In the genomic region with DNA sequence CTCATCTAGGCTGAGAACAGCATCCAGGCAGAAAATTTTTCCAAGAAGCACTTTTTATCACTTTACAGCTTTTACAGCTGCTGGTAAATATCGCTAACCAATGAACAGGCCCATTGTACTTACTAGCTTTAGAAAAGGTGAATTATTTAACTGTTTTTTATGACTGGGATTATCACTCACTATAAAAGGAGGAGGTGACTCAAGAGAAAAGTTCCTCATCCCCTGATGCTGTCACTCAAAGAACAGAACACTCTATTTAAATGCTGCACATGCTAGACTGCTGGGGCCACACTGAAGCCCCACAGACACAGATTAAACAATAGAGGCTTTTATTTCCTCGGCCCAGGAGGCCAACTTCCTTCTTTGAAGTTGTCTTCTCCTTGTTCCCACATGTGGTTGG, we compare ENCODE assay signal across 24 mouse cellular contexts.
DNase-seq lines count a peak whose midpoint lies in the region; ATAC-seq and TF ChIP-seq lines count a peak whose summit lies in the region.
"Had no signal": no experiment of that assay in that cellular context is flagged by ENCODE, and none has a peak within 500 bp of the region (broad histone marks: within the 10 kb centered on the region; RNA-seq: fewer than 3 reads in every experiment).

No protein-coding gene starts in this region.

- 60% methylated on average over 2 of the region's 2 CpGs for whole genome bisulfite sequencing in forebrain, embryonic 11.5 days
- WGBS in forebrain, embryonic 15.5 days = 52% methylated on average over 2 of the region's 2 CpGs
- WGBS in stomach, embryonic 15.5 days = 58% methylated on average over 2 of the region's 2 CpGs
- whole genome bisulfite sequencing in stomach, postnatal 0 days = 61% methylated on average over 2 of the region's 2 CpGs
- 34% methylated on average over 2 of the region's 2 CpGs for WGBS in large intestine, adult 2 months
- 63% methylated on average over 2 of the region's 2 CpGs for WGBS in stomach, embryonic 16.5 days
- WGBS in midbrain, embryonic 11.5 days = 69% methylated on average over 2 of the region's 2 CpGs

- TF ChIP-seq EP300 in stomach, postnatal 0 days (optimal IDR thresholded peaks at IDR 0.05) = no peak

- H3K36me3 ChIP-seq in forebrain, embryonic 11.5 days (ENCODE audit: control insufficient read depth, insufficient read depth, low read length) = no peaks in the 10 kb centered on the region; the same call in 1 of the 2 replicates
- no peaks in the 10 kb centered on the region for H3K36me3 ChIP-seq in forebrain, embryonic 15.5 days
- no peaks in the 10 kb centered on the region for H3K36me3 ChIP-seq in stomach, embryonic 15.5 days
- no peaks in the 10 kb centered on the region for H3K36me3 ChIP-seq in stomach, postnatal 0 days (ENCODE audit: control insufficient read depth, insufficient read depth, low read length)
- 0 out of 2 replicates have a peak, but pooled peaks cover 3% of the 10 kb centered on the region for H3K36me3 ChIP-seq in stomach, embryonic 16.5 days (ENCODE audit: control insufficient read depth, insufficient read depth, low read length)
- H3K36me3 ChIP-seq in midbrain, embryonic 11.5 days (ENCODE audit: control insufficient read depth, insufficient read depth, low read length) = no peaks in the 10 kb centered on the region
- H3K36me3 ChIP-seq: heart, embryonic 15.5 days; hindbrain, embryonic 13.5 days; liver, embryonic 15.5 days; lung, embryonic 15.5 days; neural tube, embryonic 15.5 days had no signal

- H3K9me3 ChIP-seq in forebrain, embryonic 11.5 days (ENCODE audit: control insufficient read depth, low read length) = no peaks in the 10 kb centered on the region
- H3K9me3 ChIP-seq in forebrain, embryonic 15.5 days = no peaks in the 10 kb centered on the region
- H3K9me3 ChIP-seq in stomach, embryonic 15.5 days = no peaks in the 10 kb centered on the region
- no peaks in the 10 kb centered on the region for H3K9me3 ChIP-seq in stomach, postnatal 0 days (ENCODE audit: control insufficient read depth, low read length)
- no peaks in the 10 kb centered on the region for H3K9me3 ChIP-seq in stomach, embryonic 16.5 days (replicated peaks; ENCODE audit: control insufficient read depth, low read length)
- no peaks in the 10 kb centered on the region for H3K9me3 ChIP-seq in midbrain, embryonic 11.5 days (ENCODE audit: control insufficient read depth, low read length)
- H3K9me3 ChIP-seq: embryonic facial prominence, embryonic 10.5 days; heart, embryonic 15.5 days; hindbrain, embryonic 13.5 days; liver, embryonic 15.5 days; lung, embryonic 15.5 days; neural tube, embryonic 15.5 days had no signal

- H3K4me3 ChIP-seq in forebrain, embryonic 11.5 days (ENCODE audit: low read depth, low read length) = no peak overlapping the region
- no peak overlapping the region for H3K4me3 ChIP-seq in forebrain, embryonic 15.5 days
- no peak overlapping the region for H3K4me3 ChIP-seq in stomach, embryonic 15.5 days (replicated peaks)
- no peak overlapping the region for H3K4me3 ChIP-seq in stomach, postnatal 0 days (ENCODE audit: low read depth, low read length)
- no peak overlapping the region for H3K4me3 ChIP-seq in stomach, embryonic 16.5 days (replicated peaks; ENCODE audit: low read length)
- H3K4me3 ChIP-seq in midbrain, embryonic 11.5 days (ENCODE audit: low read depth, low read length) = no peak overlapping the region
- H3K4me3 ChIP-seq: embryonic facial prominence, embryonic 10.5 days; heart, embryonic 15.5 days; hindbrain, embryonic 13.5 days; liver, embryonic 15.5 days; lung, embryonic 15.5 days; neural tube, embryonic 15.5 days had no signal

- no peak for TF ChIP-seq CTCF in stomach, postnatal 0 days (IDR thresholded peaks at IDR 0.05; ENCODE audit: low read depth)

- ATAC-seq in forebrain, embryonic 11.5 days (replicated peaks; ENCODE audit: low FRiP score) = 0 out of 2 replicates have a peak, but pooled peaks have one; percentile 13
- ATAC-seq in forebrain, embryonic 15.5 days (replicated peaks) = no peak
- ATAC-seq in stomach, embryonic 15.5 days (ENCODE audit: insufficient read depth, low FRiP score, low read depth) = no peak
- ATAC-seq in stomach, postnatal 0 days (ENCODE audit: low FRiP score, low TSS enrichment) = no peak
- no peak for ATAC-seq in stomach, embryonic 16.5 days (ENCODE audit: insufficient read depth, low FRiP score)
- no peak for ATAC-seq in midbrain, embryonic 11.5 days (ENCODE audit: low FRiP score)
- ATAC-seq: midbrain, embryonic 16.5 days had no signal

- no peaks in the 10 kb centered on the region for H3K27me3 ChIP-seq in forebrain, embryonic 11.5 days (ENCODE audit: control insufficient read depth, insufficient read depth, low read length)
- H3K27me3 ChIP-seq in forebrain, embryonic 15.5 days = no peaks in the 10 kb centered on the region
- H3K27me3 ChIP-seq in stomach, embryonic 15.5 days (replicated peaks) = no peaks in the 10 kb centered on the region
- no peaks in the 10 kb centered on the region for H3K27me3 ChIP-seq in stomach, postnatal 0 days (ENCODE audit: control insufficient read depth, insufficient read depth, low read length)
- no peaks in the 10 kb centered on the region for H3K27me3 ChIP-seq in stomach, embryonic 16.5 days (ENCODE audit: control insufficient read depth, insufficient read depth, low read length)
- H3K27me3 ChIP-seq in midbrain, embryonic 11.5 days (ENCODE audit: control insufficient read depth, insufficient read depth, low read length) = no peaks in the 10 kb centered on the region
- H3K27me3 ChIP-seq: heart, embryonic 15.5 days; hindbrain, embryonic 13.5 days; liver, embryonic 15.5 days; lung, embryonic 15.5 days; neural tube, embryonic 15.5 days had no signal

- peaks cover 8% of the 10 kb centered on the region for H3K4me1 ChIP-seq in forebrain, embryonic 11.5 days (replicated peaks; ENCODE audit: control insufficient read depth, insufficient read depth, low read length)
- H3K4me1 ChIP-seq in forebrain, embryonic 15.5 days = peaks cover 18% of the 10 kb centered on the region
- H3K4me1 ChIP-seq in stomach, embryonic 15.5 days = peaks cover 19% of the 10 kb centered on the region
- H3K4me1 ChIP-seq in stomach, postnatal 0 days (replicated peaks; ENCODE audit: control insufficient read depth, insufficient read depth) = peaks cover 3% of the 10 kb centered on the region
- peaks cover 23% of the 10 kb centered on the region for H3K4me1 ChIP-seq in stomach, embryonic 16.5 days (ENCODE audit: control insufficient read depth, insufficient read depth, low read length)
- H3K4me1 ChIP-seq in midbrain, embryonic 11.5 days (ENCODE audit: control insufficient read depth, insufficient read depth, low read length) = peaks cover 11% of the 10 kb centered on the region

- no peak overlapping the region for H3K4me2 ChIP-seq in forebrain, embryonic 11.5 days (ENCODE audit: low read depth, low read length, severe bottlenecking)
- H3K4me2 ChIP-seq in forebrain, embryonic 15.5 days (replicated peaks) = no peak overlapping the region
- H3K4me2 ChIP-seq in stomach, embryonic 15.5 days = no peak overlapping the region
- H3K4me2 ChIP-seq in stomach, postnatal 0 days (replicated peaks; ENCODE audit: low read depth) = no peak overlapping the region
- no peak overlapping the region for H3K4me2 ChIP-seq in stomach, embryonic 16.5 days (ENCODE audit: low read depth, low read length)
- no peak overlapping the region for H3K4me2 ChIP-seq in midbrain, embryonic 11.5 days
- H3K4me2 ChIP-seq: heart, embryonic 15.5 days; hindbrain, embryonic 13.5 days; liver, embryonic 15.5 days; lung, embryonic 15.5 days; neural tube, embryonic 15.5 days had no signal

- peak overlapping the region; percentile 71 for H3K27ac ChIP-seq in forebrain, embryonic 11.5 days (ENCODE audit: low read depth, low read length)
- H3K27ac ChIP-seq in forebrain, embryonic 15.5 days (replicated peaks) = no peak overlapping the region
- H3K27ac ChIP-seq in stomach, embryonic 15.5 days = peak overlapping the region; percentile 32
- no peak overlapping the region for H3K27ac ChIP-seq in stomach, postnatal 0 days (replicated peaks)
- peak overlapping the region; percentile 5; the same call in 1 of the 2 replicates for H3K27ac ChIP-seq in stomach, embryonic 16.5 days (ENCODE audit: low read length)
- H3K27ac ChIP-seq in midbrain, embryonic 11.5 days (ENCODE audit: low read depth, low read length) = no peak overlapping the region
- H3K27ac ChIP-seq: embryonic facial prominence, embryonic 10.5 days; hindbrain, embryonic 13.5 days; liver, embryonic 15.5 days; lung, embryonic 15.5 days; neural tube, embryonic 15.5 days had no signal

- no peak overlapping the region for H3K9ac ChIP-seq in forebrain, embryonic 11.5 days (ENCODE audit: low read length)
- H3K9ac ChIP-seq in forebrain, embryonic 15.5 days (replicated peaks) = no peak overlapping the region
- no peak overlapping the region for H3K9ac ChIP-seq in stomach, embryonic 15.5 days
- H3K9ac ChIP-seq in stomach, postnatal 0 days (ENCODE audit: low read length) = no peak overlapping the region
- no peak overlapping the region for H3K9ac ChIP-seq in stomach, embryonic 16.5 days (ENCODE audit: low read length)
- no peak overlapping the region for H3K9ac ChIP-seq in midbrain, embryonic 11.5 days (ENCODE audit: low read length)
- H3K9ac ChIP-seq: heart, embryonic 15.5 days; hindbrain, embryonic 13.5 days; liver, embryonic 15.5 days; lung, embryonic 15.5 days; neural tube, embryonic 15.5 days had no signal

- DNase-seq in forebrain, embryonic 11.5 days (ENCODE audit: low spot score) = no peak
- DNase-seq in stomach, postnatal 0 days (ENCODE audit: low spot score) = no peak
- peak; percentile 83 for DNase-seq in large intestine, adult 2 months (ENCODE audit: low read depth, low spot score)
- DNase-seq in midbrain, embryonic 11.5 days (ENCODE audit: low spot score, missing footprints) = no peak
- no peak for DNase-seq in cerebellum, adult 9-10 months
- DNase-seq: adrenal gland, postnatal 10 days; cerebellum, adult 11 months; cerebellum, postnatal 10 days; heart, postnatal 36 days; kidney, adult 9 months; kidney, postnatal 36 days; liver; lung, postnatal 36 days; thymus, postnatal 36 days had no signal

Comparison
In these comparisons a context has a peak if more than half of its experiments do, and no peak if none do; other contexts are left out.
1. H3K27ac ChIP-seq: peak in forebrain, embryonic 11.5 days (single experiment), stomach, embryonic 15.5 days (single experiment) and stomach, embryonic 16.5 days (single experiment); none in forebrain, embryonic 15.5 days (single experiment), stomach, postnatal 0 days (single experiment) and midbrain, embryonic 11.5 days (single experiment).